Mouse (Mus musculus): ENCODE data around the gene Triap1. TPM values are rescaled to one million over a fixed set of nuclear protein-coding genes. Genes with fewer than 3 reads are reported as not detected.
A peak's percentile ranks its signal among the peaks of the same experiment; 100 is the strongest.
"Not testable (repeated sequence)": the region's sequence is repeated elsewhere in the genome, so short reads cannot be mapped to it uniquely, and the experiment has no call there.

Triap1 gene
- polyA plus RNA-seq (2017; shearing (Covaris generic)): 10 to 100 TPM; 40.3 to 56.5 (median 51.5) TPM

DNA sequence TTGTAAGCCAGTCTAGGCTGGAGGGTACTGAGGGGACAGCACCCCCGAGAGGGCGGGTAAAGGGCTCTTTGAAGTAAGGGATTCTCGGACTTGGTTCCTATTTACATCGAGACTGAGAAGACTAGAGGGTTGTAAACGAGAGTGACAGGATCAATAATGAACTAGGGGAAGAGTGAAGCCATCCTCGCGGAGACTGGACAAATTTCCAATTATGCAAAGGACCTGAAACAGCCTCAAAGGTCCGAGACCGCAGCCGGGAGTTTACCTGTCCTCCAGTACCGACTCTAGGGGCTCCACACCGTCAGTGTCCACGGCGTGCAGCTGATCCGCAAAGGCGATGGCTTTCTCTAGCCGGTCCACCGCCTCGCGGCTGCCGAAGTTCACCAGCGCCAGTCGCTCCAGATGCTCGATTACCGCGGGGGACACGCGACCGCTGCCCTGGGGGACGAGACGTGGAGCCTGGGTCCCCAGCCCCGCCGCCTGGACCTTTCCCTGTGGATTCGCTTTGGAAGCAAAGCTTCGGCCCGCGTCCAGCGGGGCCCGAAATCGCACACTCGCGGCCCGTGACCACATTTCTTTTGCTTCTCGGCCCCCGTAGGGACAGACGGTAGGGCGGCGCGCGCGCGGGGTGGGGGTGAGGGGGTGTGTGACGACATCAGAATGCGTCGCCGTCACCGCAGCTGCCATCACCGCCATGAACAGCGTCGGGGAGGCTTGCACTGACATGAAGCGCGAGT is at the start of gene Triap1, which contains the start of gene Gatc:
Gene Triap1, plus strand, starts transcription at position 649 of the 737 bp plus-strand sequence.
Gene Gatc, minus strand, starts transcription at position 602 of the 737 bp plus-strand sequence.
- ATAC-seq: peak; percentile 87

DNA sequence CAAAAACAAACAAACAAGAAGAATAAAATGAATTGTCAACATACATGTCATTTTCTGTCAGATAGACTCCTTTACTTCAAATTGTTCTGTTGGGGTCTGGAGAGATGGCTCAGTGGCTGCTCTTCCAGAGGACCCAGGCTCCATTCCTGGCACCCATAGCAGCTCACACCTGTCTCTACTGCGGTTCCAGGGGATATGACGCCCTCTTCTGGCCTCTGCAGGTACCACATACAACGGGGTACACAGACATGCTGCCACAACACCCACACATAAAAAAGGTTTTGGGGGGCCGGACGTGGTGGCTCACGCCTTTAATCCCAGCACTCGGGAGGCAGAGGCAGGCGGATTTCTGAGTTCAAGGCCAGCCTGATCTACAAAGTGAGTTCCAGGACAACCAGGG is 46.9 kb upstream of the Triap1 start:
- no peak for ATAC-seq

DNA sequence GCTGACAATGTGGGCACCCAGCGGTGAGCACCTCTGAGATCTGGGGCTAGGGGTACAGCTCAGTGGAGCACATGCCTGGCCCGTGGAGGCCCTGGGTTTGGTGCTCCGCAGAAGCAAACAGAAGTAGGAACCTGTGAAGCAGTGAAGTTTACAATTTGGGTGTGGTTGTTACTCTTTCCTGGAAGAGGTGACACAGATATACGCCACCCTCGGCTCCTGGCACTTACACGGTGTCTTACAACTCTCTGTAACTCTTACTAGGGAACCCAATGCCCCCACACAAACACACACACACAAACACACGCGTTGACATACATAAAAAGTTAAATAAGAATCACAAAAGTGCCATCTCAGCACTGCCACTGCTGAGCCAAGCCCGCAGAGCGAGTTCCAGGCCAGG is 44.7 kb upstream of the Triap1 start:
- no peak for ATAC-seq

DNA sequence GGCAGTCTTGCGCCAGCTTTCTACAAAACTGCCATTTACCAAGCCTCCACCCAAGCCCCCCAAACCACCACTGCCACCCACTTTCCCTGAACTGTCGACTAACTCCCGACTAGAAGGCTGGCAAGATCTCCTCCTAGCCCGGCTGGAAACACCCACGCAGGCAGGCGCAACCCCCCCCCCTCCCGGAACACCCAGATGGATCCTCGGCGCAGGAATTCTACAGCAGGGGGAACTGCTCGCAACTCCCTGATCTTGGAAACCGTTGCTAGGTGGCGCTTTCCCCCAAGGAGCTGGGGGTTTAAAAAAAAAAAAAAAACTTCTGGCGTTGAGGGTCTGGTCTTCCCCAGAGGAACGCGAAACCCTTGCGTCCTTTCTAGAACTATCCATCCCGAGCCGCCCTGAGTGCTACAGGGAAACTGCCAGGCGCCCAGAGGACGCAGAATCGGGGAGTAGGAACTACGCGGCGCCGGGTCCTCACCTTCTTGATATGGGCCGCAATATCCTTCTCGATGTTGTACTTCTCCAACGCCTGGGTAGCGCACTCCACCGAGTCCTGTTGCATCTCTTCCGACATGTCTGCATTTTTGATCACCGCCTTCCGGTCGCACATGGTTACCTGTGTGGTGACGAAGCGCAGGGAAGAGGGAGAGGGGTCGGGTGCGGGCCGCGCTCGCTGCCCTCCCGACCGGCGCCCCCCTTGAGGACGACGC is 40.8 kb upstream of the Triap1 start:
- peak; percentile 48 for ATAC-seq

DNA sequence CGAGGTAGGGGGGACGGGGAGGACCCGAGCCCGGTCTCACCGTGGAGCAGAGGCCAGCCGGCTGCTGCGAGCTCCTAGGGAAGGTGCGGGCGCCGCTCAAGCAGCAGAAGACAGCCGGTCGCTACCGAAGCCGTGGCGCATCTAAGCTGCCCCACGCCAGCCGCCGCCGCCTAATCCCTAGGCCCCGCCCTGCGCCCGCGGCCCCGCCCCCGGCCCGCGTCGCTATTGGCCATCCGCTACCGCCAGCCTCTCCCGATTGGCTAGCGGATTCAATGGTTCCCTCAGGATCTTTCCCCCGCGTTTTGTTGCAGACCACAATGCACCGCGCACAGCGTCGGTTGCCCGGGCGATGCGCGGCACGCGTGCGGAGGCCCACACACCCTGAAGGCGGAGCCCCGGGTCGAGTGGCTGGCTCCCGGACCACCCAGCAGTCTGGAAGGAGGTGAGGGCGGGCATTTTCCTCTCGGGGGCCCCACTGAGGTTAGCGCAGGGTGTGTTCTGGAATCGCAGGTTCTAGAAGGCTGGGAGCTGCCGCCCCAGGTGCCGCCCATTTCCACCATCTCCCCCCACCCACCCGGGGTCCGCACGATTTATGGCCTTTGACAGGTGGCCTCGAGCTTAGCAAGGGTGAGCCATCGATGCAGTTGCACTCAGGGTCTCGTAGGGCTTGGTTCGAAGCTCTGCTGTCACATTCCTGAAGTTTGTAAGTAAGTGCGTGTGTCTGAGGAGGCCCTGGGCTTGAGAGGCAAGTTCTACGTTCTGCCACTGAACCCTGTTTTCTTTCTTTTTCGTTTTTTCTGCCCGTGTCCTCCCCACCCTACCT is 40.0 kb upstream of the Triap1 start, which contains the start of gene Dynll1:
Gene Dynll1, minus strand, starts transcription at position 208 of the 823 bp plus-strand sequence.
- ATAC-seq: peak; percentile 96

DNA sequence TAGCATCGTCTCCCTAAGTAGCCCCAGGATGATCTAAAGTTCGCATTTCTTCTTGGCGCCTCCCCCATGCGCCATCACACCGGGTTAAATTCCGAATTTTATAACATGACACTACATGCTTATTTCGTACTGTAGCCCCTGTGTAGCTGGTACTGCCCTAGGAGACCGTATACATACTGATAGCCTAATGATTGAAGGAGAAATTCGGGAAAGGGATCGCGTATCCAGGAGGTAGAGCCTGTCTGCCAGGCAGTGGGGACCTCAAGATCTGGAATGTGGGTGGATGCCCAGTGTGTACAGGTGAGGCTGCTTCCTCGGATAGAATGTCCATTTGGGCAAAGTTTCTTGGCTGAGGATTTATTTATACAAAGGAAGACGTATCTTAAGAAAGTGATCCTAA is 39.4 kb upstream of the Triap1 start:
- no peak for ATAC-seq

DNA sequence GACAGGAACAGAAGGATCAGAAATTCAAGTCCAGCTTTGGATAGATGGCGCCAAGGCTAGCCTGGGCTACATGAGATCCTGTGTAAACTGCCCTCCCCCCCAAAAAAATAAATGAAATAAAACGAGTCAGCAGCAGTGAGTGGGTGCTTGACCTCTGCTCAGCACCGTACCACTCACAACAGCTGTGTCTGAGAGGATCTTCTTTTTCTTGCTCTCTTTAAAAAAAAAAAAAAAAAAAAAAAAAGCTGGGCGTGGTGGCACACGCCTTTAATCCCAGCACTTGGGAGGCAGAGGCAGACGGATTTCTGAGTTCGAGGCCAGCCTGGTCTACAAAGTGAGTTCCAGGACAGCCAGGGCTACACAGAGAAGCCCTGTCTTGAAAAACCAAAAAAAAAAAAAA is 38.8 kb upstream of the Triap1 start:
- ATAC-seq: not testable (repeated sequence)

DNA sequence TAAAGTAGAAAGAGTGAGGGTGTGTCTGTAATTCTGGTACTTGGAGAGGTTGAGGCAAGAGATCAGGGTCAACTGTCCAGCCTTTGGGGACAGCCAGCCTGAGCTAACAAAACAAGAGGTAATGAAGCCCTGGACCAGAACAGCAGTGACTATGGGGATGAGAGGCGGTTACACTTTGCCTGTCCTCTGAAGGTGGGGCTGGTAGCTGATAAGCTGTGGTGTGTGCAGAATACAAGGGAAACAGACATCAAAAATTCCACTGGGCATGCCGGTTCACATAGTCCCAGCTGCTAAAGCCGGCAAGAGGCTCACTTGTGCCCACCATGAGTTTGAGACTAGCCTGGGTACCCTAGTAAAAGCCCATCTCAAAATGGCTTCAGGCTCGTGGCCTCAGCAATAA is 28.7 kb upstream of the Triap1 start:
- no peak for ATAC-seq

DNA sequence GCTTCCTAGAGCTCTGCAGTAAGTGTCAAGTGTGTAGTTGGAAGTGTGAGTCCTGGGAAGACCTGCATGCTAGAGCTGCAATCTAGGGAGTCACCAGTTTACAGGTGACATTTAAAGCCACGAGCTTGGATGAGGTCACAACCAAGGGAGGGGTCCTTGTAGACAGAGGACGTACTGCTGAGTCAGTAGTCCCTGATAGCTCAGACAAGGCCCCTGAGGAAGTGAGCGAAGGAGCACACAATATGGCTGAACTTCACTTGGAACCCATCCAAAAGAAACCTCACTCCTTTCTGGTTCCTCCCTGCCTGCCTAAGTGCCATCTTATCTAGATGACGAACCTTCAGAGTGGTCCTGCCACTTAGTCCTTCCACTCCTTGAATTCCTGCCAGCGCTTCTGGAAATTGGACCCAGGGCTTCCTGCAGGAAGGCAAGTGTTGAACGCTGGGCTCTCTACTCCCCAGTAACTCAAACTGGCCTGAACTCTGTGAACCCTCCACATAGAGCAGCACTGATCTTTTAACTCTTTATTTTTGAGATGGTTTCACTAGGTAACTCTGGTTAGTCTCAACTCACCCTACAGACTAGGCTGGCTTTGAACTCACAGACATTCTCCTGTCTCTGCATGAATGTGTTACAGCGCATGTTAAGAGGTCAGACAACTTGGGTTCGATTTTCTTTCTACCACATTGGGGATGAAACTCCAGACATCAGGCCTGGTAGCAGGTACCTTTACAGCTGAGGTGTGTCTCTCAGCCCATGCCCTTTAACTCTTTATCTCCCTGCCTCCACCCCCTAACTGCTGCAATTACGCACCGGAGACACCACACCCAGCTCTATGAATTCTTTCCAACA is 28.0 kb upstream of the Triap1 start:
- ATAC-seq: no peak

DNA sequence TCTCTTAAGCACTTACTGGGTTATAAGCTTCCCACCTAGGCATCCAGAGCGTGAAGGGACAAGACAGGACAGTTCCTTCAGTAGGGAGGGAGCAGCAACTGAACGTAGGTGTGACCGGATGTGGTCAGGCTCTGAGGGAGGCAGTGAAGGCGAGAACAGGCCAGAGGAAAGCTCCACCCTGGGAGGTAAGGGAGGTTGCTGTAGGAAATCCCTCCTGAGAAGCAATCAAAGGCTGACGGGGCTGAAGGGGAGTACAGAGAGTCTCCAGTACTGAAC is 27.4 kb upstream of the Triap1 start:
- ATAC-seq: no peak

DNA sequence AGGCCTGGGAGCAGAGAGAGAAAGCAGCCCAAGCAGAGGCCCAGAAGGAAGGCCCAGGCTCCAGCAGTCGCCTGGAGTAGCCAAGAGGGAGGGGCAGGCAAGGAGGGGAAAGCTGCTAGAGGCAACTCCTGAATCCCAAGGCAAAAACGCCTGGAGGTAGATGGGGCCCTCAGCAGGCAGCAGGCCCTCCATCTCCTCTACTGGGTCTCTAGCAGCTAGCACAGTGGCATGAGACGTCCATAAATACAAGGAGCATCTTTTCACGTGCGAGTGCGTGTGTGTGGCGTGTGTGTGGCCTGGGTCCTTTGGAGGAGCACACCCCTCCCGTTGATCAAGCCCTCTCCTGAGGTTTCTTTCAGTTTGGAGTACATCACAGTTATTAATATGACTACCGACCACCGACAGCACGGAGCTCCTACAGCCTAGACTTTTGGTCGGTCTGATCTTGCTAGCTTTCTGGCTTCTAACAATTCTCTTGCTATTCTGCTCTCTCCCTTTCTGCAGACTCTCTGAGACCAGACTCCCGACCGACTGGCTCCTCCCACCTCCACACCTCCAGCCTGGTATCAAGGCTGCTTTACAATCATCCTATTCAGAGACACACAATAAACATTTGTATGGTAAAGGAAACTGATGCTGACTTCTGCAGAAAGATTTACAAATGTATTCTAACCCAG is 23.9 kb upstream of the Triap1 start:
- no peak for ATAC-seq

DNA sequence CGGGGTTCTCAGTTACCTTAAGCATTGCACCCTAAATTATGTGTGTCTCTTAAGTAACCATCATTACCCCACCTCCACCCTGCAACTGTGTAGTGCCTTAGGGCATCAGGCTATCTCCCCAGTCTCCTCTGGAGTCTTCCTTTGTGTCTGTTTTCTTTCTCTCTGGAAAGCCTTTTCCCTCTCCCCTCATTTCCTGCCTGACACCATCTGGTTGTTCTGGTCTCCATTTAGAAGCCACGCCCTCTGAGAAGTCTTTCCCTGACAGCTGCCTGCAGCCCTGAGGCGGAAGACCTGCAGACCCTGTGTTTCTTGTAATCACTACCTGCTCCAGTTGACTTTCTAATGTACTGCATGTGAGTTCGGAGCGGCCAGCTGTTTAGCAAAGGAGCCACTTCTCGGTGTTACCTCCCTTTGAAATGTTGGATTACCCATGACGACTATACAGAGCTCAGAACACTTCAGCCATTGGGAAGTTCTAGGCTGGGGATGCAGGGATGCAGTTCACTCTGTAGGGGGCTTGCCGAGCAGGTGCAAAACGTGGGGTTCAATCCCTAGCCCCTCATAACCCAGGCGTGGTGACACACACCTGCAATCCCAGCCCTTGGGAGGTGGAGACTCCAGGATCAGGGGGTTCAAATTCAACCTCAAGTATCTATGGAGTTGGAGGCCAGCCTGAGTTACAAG is 23.2 kb upstream of the Triap1 start:
- no peak for ATAC-seq

DNA sequence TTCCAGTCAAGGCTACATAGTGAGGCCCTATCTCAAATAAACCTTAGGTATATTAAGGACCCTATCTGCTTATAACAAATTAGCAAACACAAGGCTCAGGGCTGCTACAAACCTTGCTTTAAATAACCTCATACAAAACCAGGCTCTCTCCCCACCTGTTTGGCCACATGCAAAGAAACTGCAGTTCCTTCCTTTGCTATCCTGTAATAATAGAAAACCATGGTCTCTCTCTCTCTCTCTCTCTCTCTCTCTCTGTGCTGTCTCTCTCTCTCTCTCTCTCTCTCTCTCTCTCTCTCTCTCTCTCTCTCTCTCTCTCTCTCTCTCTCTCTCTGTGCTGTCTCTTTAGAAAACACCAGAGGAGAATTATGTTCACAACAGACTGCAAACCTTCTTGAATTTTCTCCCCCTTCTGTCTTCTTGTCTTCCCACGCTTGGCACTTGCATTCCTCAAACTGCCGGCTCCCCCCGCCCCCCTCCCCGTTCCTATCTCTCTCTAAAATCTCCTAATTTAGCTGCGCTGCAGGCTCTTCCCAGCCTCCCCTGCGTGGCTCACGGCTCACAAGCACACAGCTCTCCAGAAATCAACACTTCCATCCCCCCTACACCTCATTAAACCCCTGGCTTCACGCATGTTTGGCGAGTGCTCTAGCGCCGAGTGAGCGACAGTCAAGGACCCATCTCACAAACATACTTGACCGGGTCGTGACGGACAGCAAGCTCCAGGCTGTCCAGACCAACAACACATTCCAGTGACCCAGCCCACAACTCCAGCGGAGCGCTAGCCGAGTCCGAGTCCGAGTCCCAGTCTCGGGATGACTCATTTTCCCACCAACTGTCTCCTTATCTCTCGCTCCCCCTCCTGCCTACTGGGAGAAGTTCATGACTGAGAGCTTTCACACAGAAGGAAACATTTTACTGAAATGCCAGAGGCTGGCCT is 21.8 kb upstream of the Triap1 start:
- ATAC-seq: peak; percentile 41

DNA sequence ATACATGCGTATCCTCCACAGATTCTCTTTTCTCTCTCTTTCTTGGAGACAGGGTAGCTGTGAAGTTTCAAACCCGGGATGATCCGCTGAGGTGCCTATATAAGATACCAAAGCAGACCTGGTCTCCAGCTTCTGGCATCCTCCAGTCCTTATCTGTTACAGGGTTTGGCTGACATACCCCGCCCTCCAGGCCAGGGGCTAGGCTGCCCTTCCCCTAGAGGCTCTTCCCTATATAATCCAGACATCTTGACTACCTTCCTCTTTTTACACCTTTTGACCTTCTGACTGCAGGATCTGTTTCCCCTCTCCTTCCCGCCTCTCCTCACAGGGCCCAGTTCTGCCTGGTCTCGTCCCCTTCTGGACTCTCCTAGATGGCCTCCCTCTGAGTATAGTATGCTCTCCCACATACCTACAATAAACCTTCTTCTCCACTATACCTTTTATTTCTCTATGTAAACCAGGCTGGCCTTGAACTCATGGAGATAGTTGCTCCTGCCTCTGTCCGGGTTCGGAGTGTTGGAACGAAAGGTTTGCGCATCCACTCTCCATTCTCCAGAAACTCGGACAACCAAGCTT is 14.7 kb upstream of the Triap1 start:
- ATAC-seq: peak; percentile 19

DNA sequence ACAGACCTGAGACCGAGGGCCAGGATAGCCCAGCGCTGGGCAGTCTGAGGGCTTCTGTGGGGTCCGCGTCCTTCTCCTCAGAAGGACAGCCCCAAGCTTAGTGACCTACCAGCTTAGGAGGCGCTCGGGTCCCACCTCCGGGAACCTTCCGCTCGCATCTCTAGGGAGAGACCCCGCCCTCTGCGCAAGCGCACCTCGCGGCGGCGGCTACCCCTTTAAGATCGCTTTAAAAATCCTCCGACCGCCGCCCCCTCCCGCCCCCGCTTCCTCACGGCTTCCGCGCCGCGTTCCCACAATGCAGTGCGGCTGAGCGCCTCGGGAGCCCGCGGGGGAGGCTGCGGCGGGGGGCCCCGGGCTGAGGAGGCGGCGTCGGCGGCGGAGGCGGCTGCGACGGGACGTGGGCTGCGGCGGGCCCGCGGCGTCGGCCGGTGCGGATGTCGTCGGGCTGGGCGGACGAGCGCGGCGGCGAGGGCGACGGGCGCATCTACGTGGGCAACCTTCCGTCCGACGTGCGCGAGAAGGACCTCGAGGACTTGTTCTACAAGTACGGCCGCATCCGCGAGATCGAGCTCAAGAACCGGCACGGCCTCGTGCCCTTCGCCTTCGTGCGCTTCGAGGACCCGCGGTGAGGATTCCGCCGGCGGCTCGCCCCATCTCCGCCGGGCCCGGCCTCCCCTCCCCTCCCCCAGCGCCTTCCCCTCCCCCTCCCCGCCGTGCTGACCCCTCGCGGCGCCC is 14.0 kb upstream of the Triap1 start, which contains the start of gene Srsf9:
Gene Srsf9, plus strand, starts transcription at position 303 of the 735 bp plus-strand sequence.
- ATAC-seq: peak; percentile 93

DNA sequence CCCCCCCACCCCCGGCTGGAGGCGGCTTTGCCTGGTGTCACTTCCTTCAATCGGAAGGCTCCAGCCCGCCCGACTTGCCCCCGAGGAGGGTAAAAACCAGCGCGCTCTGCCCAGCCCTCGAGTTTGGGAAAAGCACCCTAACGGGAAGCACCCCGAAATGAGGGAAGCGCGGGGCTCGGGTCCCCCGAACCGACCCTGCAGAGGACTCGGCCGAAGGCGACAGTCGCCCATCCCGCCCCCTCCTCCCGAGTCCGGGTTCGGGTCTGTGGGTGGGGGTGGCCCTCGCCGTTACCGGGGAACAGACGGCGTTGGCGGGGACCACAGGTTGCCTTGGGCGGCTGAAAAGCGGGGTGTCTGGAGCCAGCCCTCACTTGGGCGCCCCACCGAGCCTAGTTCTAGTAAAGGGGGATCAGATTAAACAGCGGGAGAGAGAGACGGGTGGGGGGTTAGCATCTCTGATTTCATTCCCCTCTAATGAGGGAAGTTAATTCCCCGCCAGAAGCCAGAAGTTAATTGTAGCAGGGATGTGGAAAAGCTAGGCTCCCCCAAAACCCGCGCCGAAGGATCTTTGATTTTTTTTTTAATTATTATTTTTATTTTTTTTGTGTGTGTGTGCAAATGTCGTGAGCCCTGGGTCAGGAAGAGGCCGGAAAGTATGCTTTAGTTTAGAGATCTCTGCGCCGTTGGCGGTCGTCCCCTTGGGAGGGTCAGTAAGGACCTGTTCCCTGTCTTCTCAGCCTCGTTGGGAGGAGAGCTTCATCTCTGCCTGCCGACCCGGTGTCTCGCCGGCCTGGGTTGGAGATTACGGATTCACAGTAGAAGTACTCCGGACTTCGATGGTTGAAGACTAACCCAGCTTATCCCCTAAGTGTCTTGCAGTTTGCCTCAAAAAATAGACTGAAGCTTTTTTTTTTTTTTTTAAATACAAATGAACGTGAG is 13.1 kb upstream of the Triap1 start:
- ATAC-seq: no peak

DNA sequence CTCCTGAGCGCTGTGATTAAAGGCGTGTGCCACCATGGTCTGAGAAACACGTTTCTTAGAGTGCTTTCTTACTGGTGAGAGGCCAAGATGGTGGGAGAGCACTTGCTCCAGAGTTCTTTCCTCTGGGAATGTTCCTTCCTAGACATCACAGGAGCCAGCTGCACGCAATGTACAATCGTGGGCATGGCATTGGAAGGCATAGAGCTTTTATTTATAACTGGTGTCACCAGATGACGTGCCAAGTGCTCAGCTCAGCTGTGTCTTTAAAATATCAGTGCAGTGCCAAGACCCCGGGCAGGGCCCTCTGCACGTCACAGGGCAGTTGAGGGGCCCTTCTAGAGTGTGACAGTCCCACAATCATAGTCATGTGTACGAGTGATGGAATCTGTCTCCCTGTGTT is 10.1 kb upstream of the Triap1 start:
- no peak for ATAC-seq

DNA sequence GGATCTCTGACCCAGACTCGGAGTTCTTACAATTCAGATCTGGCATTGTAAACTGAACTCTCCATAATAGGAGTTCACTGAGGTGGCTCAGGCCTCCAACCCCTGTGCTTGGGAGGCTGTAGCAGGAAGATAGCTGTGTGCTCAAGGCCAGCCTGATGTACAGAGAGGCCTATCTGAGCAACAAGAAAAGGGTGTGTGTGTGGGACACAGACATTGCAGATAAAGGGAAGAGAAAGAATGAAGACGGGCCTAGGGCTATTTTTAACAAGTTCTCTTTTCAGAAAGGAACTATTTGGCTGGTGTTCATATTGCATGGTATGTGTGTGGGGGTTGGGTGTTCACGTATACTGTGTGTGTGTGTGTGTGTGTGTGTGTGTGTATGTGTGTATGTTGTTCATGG is 7.4 kb upstream of the Triap1 start:
- no peak for ATAC-seq

Data from inflammation-experienced regulatory T-cells, adult 6 months (primary cell).